Mouse (Mus musculus): ENCODE data around the gene Mtch2. TPM values are rescaled to one million over a fixed set of nuclear protein-coding genes. Genes with fewer than 3 reads are reported as not detected.
A peak's percentile ranks its signal among the peaks of the same experiment; 100 is the strongest.
"Not testable (repeated sequence)": the region's sequence is repeated elsewhere in the genome, so short reads cannot be mapped to it uniquely, and the experiment has no call there.

Gene Mtch2
- total RNA-seq (2021): 100 to 1,000 TPM; 116 to 124 TPM

GRCm38 (mm10) chr2:90846955-90847680, at the start of gene Mtch2:
TSS of gene Mtch2 (plus strand) at chr2:90847155.
- peak; percentile 90 to 95 for DNase-seq (ENCODE audit: extremely low spot score in 1 of 2, low spot score in 1 of 2)

GRCm38 (mm10) chr2:90808241-90809126, 38.5 kb upstream of the Mtch2 start:
- no peak for DNase-seq (ENCODE audit: extremely low spot score in 1 of 2, low spot score in 1 of 2)

- DNase-seq (ENCODE audit: extremely low spot score in 1 of 2, low spot score in 1 of 2): no peak
These were observed 36.2 kb upstream of the Mtch2 start for GRCm38 (mm10) chr2:90810751-90811150.

GRCm38 (mm10) chr2:90815266-90815665, 31.7 kb upstream of the Mtch2 start:
- DNase-seq (ENCODE audit: extremely low spot score in 1 of 2, low spot score in 1 of 2): no peak

GRCm38 (mm10) chr2:90816144-90816543, 30.8 kb upstream of the Mtch2 start:
- no peak for DNase-seq (ENCODE audit: extremely low spot score in 1 of 2, low spot score in 1 of 2)

- DNase-seq (ENCODE audit: extremely low spot score in 1 of 2, low spot score in 1 of 2): no peak
These were observed 28.2 kb upstream of the Mtch2 start for GRCm38 (mm10) chr2:90818710-90819109.

- no peak for DNase-seq (ENCODE audit: extremely low spot score in 1 of 2, low spot score in 1 of 2)
These were observed 26.1 kb upstream of the Mtch2 start for GRCm38 (mm10) chr2:90820894-90821293.

- no peak for DNase-seq (ENCODE audit: extremely low spot score in 1 of 2, low spot score in 1 of 2)
These were observed 24.0 kb upstream of the Mtch2 start for GRCm38 (mm10) chr2:90822978-90823377.

- peak in 1 of 2 experiments; percentile 13 for DNase-seq (ENCODE audit: extremely low spot score in 1 of 2, low spot score in 1 of 2)
These were observed 23.2 kb upstream of the Mtch2 start for GRCm38 (mm10) chr2:90823781-90824180.

GRCm38 (mm10) chr2:90824528-90824927, 22.4 kb upstream of the Mtch2 start:
- DNase-seq (ENCODE audit: extremely low spot score in 1 of 2, low spot score in 1 of 2): not testable (repeated sequence)

- DNase-seq (ENCODE audit: extremely low spot score in 1 of 2, low spot score in 1 of 2): no peak
These were observed 21.3 kb upstream of the Mtch2 start for GRCm38 (mm10) chr2:90825515-90826172.

- DNase-seq (ENCODE audit: extremely low spot score in 1 of 2, low spot score in 1 of 2): no peak
These were observed 18.2 kb upstream of the Mtch2 start for GRCm38 (mm10) chr2:90828739-90829138.

- DNase-seq (ENCODE audit: extremely low spot score in 1 of 2, low spot score in 1 of 2): no peak
These were observed 13.5 kb upstream of the Mtch2 start for GRCm38 (mm10) chr2:90833502-90833901.

GRCm38 (mm10) chr2:90838621-90839020, 8.3 kb upstream of the Mtch2 start:
- no peak for DNase-seq (ENCODE audit: extremely low spot score in 1 of 2, low spot score in 1 of 2)

GRCm38 (mm10) chr2:90843666-90844065, 3.3 kb upstream of the Mtch2 start:
- peak in 1 of 2 experiments; percentile 26 for DNase-seq (ENCODE audit: extremely low spot score in 1 of 2, low spot score in 1 of 2)

- no peak for DNase-seq (ENCODE audit: extremely low spot score in 1 of 2, low spot score in 1 of 2)
These were observed 2.7 kb upstream of the Mtch2 start for GRCm38 (mm10) chr2:90844262-90844661.

- no peak for DNase-seq (ENCODE audit: extremely low spot score in 1 of 2, low spot score in 1 of 2)
These were observed 1.7 kb upstream of the Mtch2 start for GRCm38 (mm10) chr2:90845234-90845633.

- no peak for DNase-seq (ENCODE audit: extremely low spot score in 1 of 2, low spot score in 1 of 2)
These were observed 784 bp upstream of the Mtch2 start for GRCm38 (mm10) chr2:90846171-90846570.

GRCm38 (mm10) chr2:90846597-90846954, 379 bp upstream of the Mtch2 start:
- no peak for DNase-seq (ENCODE audit: extremely low spot score in 1 of 2, low spot score in 1 of 2)

GRCm38 (mm10) chr2:90847681-90848050, 711 bp downstream of the Mtch2 start:
- DNase-seq (ENCODE audit: extremely low spot score in 1 of 2, low spot score in 1 of 2): no peak

GRCm38 (mm10) chr2:90848331-90848730, 1.4 kb downstream of the Mtch2 start:
- no peak for DNase-seq (ENCODE audit: extremely low spot score in 1 of 2, low spot score in 1 of 2)

All from layer of hippocampus, postnatal 25 days (tissue).